Mouse (Mus musculus) myocyte (in vitro differentiated cells): ENCODE results near the gene Col4a3bp.

ENCODE experiments used
- CEBPB ChIP-seq: IDR thresholded peaks from 2 replicates; pipeline ENCODE4 v1.6.1; 2011; ENCODE audit warnings: mild to moderate bottlenecking, moderate library complexity; ENCODE audit not compliant: poor library complexity, insufficient read depth, severe bottlenecking
- E2F4 ChIP-seq: IDR thresholded peaks from one replicate; pipeline ENCODE4 v1.6.1; 2011; ENCODE audit warnings: mild to moderate bottlenecking, control low read depth, moderate library complexity; ENCODE audit not compliant: insufficient read depth
- MAX ChIP-seq: IDR thresholded peaks from one replicate; pipeline ENCODE4 v1.6.1; 2011; ENCODE audit warnings: low read depth, mild to moderate bottlenecking, control low read depth
- MYOD1 ChIP-seq, 3 experiments: IDR thresholded peaks; one replicate each; pipeline ENCODE4 v1.6.1; 2011; ENCODE audit warnings: control low read depth in 2 of 3, low read depth in 2 of 3, mild to moderate bottlenecking in 2 of 3, moderate library complexity in 1 of 3; ENCODE audit not compliant: insufficient read length in 2 of 3, control insufficient read depth in 1 of 3
- MYOG ChIP-seq, 3 experiments: IDR thresholded peaks; one replicate each; pipeline ENCODE4 v1.6.1; 2011; ENCODE audit warnings: control low read depth in 2 of 3, low read depth in 2 of 3, mild to moderate bottlenecking in 2 of 3; ENCODE audit not compliant: insufficient read length in 2 of 3, control insufficient read depth in 1 of 3, insufficient read depth in 1 of 3
- POLR2A ChIP-seq: IDR thresholded peaks from one replicate; pipeline ENCODE4 v1.6.1; 2011; ENCODE audit warnings: low read depth, mild to moderate bottlenecking, control low read depth, moderate library complexity; ENCODE audit not compliant: insufficient read length
- POLR2AphosphoS2 ChIP-seq: IDR thresholded peaks from one replicate; pipeline ENCODE4 v1.6.1; 2011; ENCODE audit warnings: low read depth, control low read depth; ENCODE audit not compliant: insufficient read length
- TCF12 ChIP-seq: IDR thresholded peaks from one replicate; pipeline ENCODE4 v1.6.1; 2011; ENCODE audit warnings: mild to moderate bottlenecking, control low read depth; ENCODE audit not compliant: poor library complexity, insufficient read depth, severe bottlenecking
- TCF3 ChIP-seq: IDR thresholded peaks from one replicate; pipeline ENCODE4 v1.6.1; 2011; ENCODE audit warnings: low read depth, control low read depth; ENCODE audit not compliant: insufficient read length
- USF1 ChIP-seq: IDR thresholded peaks from one replicate; pipeline ENCODE4 v1.6.1; 2011; ENCODE audit warnings: low read depth, mild to moderate bottlenecking, control low read depth, moderate library complexity

GRCm38 (mm10) chr13:96510635-96511034 is 31.8 kb upstream of the Col4a3bp start:
- no peak for TF ChIP-seq USF1
- peak; percentile 38 to 76 (median 62) for TF ChIP-seq MYOD1 (IDR thresholded peaks at IDR 0.05; ENCODE audit: control insufficient read depth in 1 of 3, insufficient read length in 2 of 3, low read depth in 2 of 3)
- TF ChIP-seq POLR2A = no peak
- peak in 2 of 3 experiments; percentile 26 to 35 for TF ChIP-seq MYOG (IDR thresholded peaks at IDR 0.05; ENCODE audit: control insufficient read depth in 1 of 3, insufficient read depth in 1 of 3, insufficient read length in 2 of 3, low read depth in 2 of 3)
- no peak for TF ChIP-seq TCF3
- no peak for TF ChIP-seq TCF12
- no peak for TF ChIP-seq POLR2AphosphoS2
- TF ChIP-seq E2F4 = no peak
- TF ChIP-seq MAX = no peak
- TF ChIP-seq CEBPB = no peak
